Mouse (Mus musculus): Measurements from ENCODE around the gene Zfp984. TPM values are rescaled to one million over a fixed set of nuclear protein-coding genes. Genes with fewer than 3 reads are reported as not detected.
A peak's percentile ranks its signal among the peaks of the same experiment; 100 is the strongest.
"Not testable (repeated sequence)": the region's sequence is repeated elsewhere in the genome, so short reads cannot be mapped to it uniquely, and the experiment has no call there.

The Zfp984 gene
- polyA plus RNA-seq, 1 experiment from 2014 or later, result 9.3 TPM

DNA sequence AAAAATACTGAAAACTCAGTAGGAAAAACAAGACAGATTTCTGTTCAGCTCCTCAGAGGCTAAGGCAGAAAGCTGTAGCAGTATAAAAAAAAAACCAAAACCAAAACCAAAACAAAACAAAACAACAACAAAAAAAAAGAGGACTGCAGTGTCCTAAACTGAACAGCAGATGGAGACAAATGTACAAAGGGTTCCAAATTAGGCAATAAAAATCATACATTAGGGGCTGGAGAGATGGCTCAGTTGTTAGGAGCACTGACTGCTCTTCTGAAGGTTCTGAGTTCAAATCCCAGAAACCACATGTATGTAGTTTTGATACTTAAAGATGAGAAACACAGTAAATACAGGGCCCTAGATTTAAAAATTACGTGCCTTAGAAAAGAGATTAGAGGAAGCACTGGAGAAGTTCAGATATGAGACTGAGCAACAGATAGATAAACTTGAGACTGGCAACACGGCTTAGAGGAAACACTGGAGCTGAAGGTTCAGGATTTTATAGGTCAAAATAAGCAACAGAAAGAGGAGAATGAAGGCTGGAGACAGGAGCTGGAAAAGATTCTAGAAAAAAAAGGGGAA lies 5.1 kb upstream of the Zfp984 start:
- Histone ChIP-seq H3K4me1 (ENCODE audit: control insufficient read depth, insufficient read depth, low read length) (no peaks in the 10 kb centered on the region), H3K36me3 (ENCODE audit: control insufficient read depth, insufficient read depth, low read length) (0 out of 2 replicates have a peak, but pooled peaks cover 3% of the 10 kb centered on the region), H3K4me3 (replicated peaks; ENCODE audit: low read length) (no peak overlapping the region), H3K27me3 (ENCODE audit: control insufficient read depth, insufficient read depth, low read length) (no peaks in the 10 kb centered on the region), H3K9me3 (replicated peaks; ENCODE audit: control insufficient read depth, low read length) (no peaks in the 10 kb centered on the region), H3K27ac (ENCODE audit: low read length) (no peak overlapping the region), H3K4me2 (ENCODE audit: low read depth, low read length) (no peak overlapping the region), H3K9ac (ENCODE audit: low read length) (no peak overlapping the region)
- ATAC-seq (ENCODE audit: insufficient read depth, low FRiP score), result no peak
- WGBS, result 72% methylated on average over 2 of the region's 2 CpGs

DNA sequence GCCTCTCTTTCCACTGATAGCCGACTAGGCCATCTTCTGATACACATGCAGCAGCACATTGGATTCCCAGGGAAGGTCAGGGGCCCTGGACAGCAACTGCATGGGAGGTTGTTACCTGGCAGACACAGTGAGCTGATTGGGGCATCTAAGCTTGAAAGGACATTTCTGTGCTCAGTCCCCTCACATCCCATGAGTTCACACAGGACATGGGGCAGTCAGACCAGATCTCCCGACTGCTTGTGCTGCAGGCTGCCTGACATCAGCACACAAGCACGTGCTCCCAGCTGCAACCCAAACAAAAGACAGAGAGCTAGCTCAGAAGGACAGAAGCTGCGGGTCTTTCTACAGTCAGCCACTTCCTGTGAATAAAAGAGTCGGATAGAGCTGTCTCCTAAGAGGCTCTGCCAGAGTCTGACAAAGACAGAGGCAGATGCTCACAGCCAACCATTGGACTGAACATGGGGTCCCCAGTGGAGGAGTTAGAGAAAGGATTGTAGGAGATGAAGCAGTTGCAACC lies 3.7 kb upstream of the Zfp984 start:
- H3K4me3 ChIP-seq (replicated peaks; ENCODE audit: low read length), result no peak overlapping the region
- no peak overlapping the region for H3K9ac ChIP-seq (ENCODE audit: low read length)
- H3K36me3 ChIP-seq (ENCODE audit: control insufficient read depth, insufficient read depth, low read length), result 0 out of 2 replicates have a peak, but pooled peaks cover 3% of the 10 kb centered on the region
- no peak overlapping the region for H3K27ac ChIP-seq (ENCODE audit: low read length)
- H3K4me1 ChIP-seq (ENCODE audit: control insufficient read depth, insufficient read depth, low read length), result no peaks in the 10 kb centered on the region
- 0 out of 2 replicates have a peak, but pooled peaks have one; percentile 25 for ATAC-seq (ENCODE audit: insufficient read depth, low FRiP score)
- 42% methylated on average over 5 of the region's 5 CpGs for WGBS
- H3K9me3 ChIP-seq (replicated peaks; ENCODE audit: control insufficient read depth, low read length), result no peaks in the 10 kb centered on the region
- no peak overlapping the region for H3K4me2 ChIP-seq (ENCODE audit: low read depth, low read length)
- H3K27me3 ChIP-seq (ENCODE audit: control insufficient read depth, insufficient read depth, low read length), result no peaks in the 10 kb centered on the region

GRCm38 (mm10) chr4:147809966-147810304 lies 347 bp upstream of the Zfp984 start:
- not testable (repeated sequence) for H3K36me3 ChIP-seq (ENCODE audit: control insufficient read depth, insufficient read depth, low read length); ATAC-seq (ENCODE audit: insufficient read depth, low FRiP score); H3K27ac ChIP-seq (ENCODE audit: low read length); H3K9ac ChIP-seq (ENCODE audit: low read length); H3K4me1 ChIP-seq (ENCODE audit: control insufficient read depth, insufficient read depth, low read length); H3K27me3 ChIP-seq (ENCODE audit: control insufficient read depth, insufficient read depth, low read length); H3K9me3 ChIP-seq (replicated peaks; ENCODE audit: control insufficient read depth, low read length)
- Histone ChIP-seq H3K4me3 (replicated peaks; ENCODE audit: low read length) (peak overlapping the region; percentile 56), H3K4me2 (ENCODE audit: low read depth, low read length) (peak overlapping the region; percentile 66)
- WGBS, result 39% methylated on average over 2 of the region's 2 CpGs

DNA sequence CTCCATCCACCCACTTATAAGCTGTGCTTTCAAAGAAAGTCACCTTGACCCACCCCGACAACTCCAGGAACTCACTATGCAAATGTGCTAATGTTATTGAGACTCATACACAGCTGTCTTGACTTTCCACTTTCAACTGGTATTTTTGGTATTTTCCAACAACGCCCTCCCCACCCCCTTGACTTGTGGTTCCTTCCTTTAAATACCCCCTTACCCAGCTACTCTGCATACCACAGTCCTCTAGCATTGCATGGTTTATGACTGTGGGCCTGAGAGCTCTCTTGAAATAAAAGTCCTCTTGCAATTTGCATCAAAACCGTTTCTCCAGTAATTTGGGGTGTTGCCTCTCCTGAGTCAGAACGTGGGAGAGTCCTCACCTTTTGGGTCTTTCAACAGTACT lies 1.1 kb downstream of the Zfp984 start:
- 68% methylated on average over 4 of the region's 4 CpGs for WGBS
- H3K9ac ChIP-seq (ENCODE audit: low read length); H3K9me3 ChIP-seq (replicated peaks; ENCODE audit: control insufficient read depth, low read length); H3K27me3 ChIP-seq (ENCODE audit: control insufficient read depth, insufficient read depth, low read length); H3K4me1 ChIP-seq (ENCODE audit: control insufficient read depth, insufficient read depth, low read length); ATAC-seq (ENCODE audit: insufficient read depth, low FRiP score); H3K27ac ChIP-seq (ENCODE audit: low read length); H3K36me3 ChIP-seq (ENCODE audit: control insufficient read depth, insufficient read depth, low read length): not testable (repeated sequence)
- peak overlapping the region; percentile 66; the same call in 1 of the 2 replicates for H3K4me2 ChIP-seq (ENCODE audit: low read depth, low read length)
- H3K4me3 ChIP-seq (replicated peaks; ENCODE audit: low read length), result peak overlapping the region; percentile 56; the same call in 1 of the 2 replicates

- H3K4me1 ChIP-seq (ENCODE audit: control insufficient read depth, insufficient read depth, low read length); H3K4me2 ChIP-seq (ENCODE audit: low read depth, low read length); H3K4me3 ChIP-seq (replicated peaks; ENCODE audit: low read length); ATAC-seq (ENCODE audit: insufficient read depth, low FRiP score); H3K9ac ChIP-seq (ENCODE audit: low read length); H3K27me3 ChIP-seq (ENCODE audit: control insufficient read depth, insufficient read depth, low read length); H3K27ac ChIP-seq (ENCODE audit: low read length): not testable (repeated sequence)
- Histone ChIP-seq H3K36me3 (ENCODE audit: control insufficient read depth, insufficient read depth, low read length) (peaks cover 13% of the 10 kb centered on the region), H3K9me3 (replicated peaks; ENCODE audit: control insufficient read depth, low read length) (peaks cover 13% of the 10 kb centered on the region)
- WGBS, result 93% methylated on average over 1 of the region's 1 CpGs
Observed at GRCm38 (mm10) chr4:147795308-147795707, 14.3 kb downstream of the Zfp984 start.

- H3K9ac ChIP-seq (ENCODE audit: low read length); H3K27ac ChIP-seq (ENCODE audit: low read length); H3K4me2 ChIP-seq (ENCODE audit: low read depth, low read length); H3K4me1 ChIP-seq (ENCODE audit: control insufficient read depth, insufficient read depth, low read length); H3K27me3 ChIP-seq (ENCODE audit: control insufficient read depth, insufficient read depth, low read length); ATAC-seq (ENCODE audit: insufficient read depth, low FRiP score); H3K4me3 ChIP-seq (replicated peaks; ENCODE audit: low read length): not testable (repeated sequence)
- H3K9me3 ChIP-seq (replicated peaks; ENCODE audit: control insufficient read depth, low read length), result peaks cover 13% of the 10 kb centered on the region
- 96% methylated on average over 1 of the region's 3 CpGs for WGBS
- H3K36me3 ChIP-seq (ENCODE audit: control insufficient read depth, insufficient read depth, low read length), result peaks cover 13% of the 10 kb centered on the region
Observed at GRCm38 (mm10) chr4:147794026-147794665, 15.4 kb downstream of the Zfp984 start.

DNA sequence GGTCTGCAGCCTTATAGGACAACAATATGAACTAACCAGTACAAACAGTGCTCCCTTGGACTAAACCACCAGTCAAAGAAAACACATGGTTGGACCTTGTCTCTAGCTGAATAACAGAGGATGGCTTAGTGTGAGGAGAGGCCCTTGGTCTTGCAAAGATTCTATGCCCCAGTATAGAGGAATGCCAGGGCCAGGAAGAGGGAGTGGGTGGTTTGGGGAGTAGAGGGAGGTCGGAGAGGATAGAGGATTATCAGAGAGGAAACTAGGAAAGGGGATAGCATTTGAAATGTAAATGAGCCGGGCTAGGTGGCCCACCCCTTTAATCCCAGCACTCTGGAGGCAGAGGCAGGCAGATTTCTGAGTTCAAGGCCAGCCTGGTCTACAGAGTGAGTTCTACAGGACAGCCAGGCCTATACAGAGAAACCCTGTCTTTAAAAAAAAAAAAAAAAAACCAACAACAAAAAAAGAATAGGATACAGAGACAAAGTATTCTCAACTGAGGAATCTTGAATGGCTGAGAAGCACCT lies 16.1 kb downstream of the Zfp984 start:
- WGBS, result 67% methylated on average over 2 of the region's 2 CpGs

GRCm38 (mm10) chr4:147791729-147792128 lies 17.9 kb downstream of the Zfp984 start:
- Histone ChIP-seq H3K9me3 (replicated peaks; ENCODE audit: control insufficient read depth, low read length) (peaks cover 15% of the 10 kb centered on the region), H3K36me3 (ENCODE audit: control insufficient read depth, insufficient read depth, low read length) (peaks cover 13% of the 10 kb centered on the region)
- not testable (repeated sequence) for H3K27me3 ChIP-seq (ENCODE audit: control insufficient read depth, insufficient read depth, low read length); H3K27ac ChIP-seq (ENCODE audit: low read length); H3K4me1 ChIP-seq (ENCODE audit: control insufficient read depth, insufficient read depth, low read length); H3K9ac ChIP-seq (ENCODE audit: low read length); ATAC-seq (ENCODE audit: insufficient read depth, low FRiP score); H3K4me2 ChIP-seq (ENCODE audit: low read depth, low read length); H3K4me3 ChIP-seq (replicated peaks; ENCODE audit: low read length)

More for the DNA sequence above, 16.1 kb downstream of the Zfp984 start:
- ATAC-seq (ENCODE audit: insufficient read depth, low FRiP score); H3K9ac ChIP-seq (ENCODE audit: low read length); H3K4me1 ChIP-seq (ENCODE audit: control insufficient read depth, insufficient read depth, low read length); H3K4me2 ChIP-seq (ENCODE audit: low read depth, low read length); H3K27me3 ChIP-seq (ENCODE audit: control insufficient read depth, insufficient read depth, low read length); H3K4me3 ChIP-seq (replicated peaks; ENCODE audit: low read length); H3K27ac ChIP-seq (ENCODE audit: low read length): not testable (repeated sequence)
- Histone ChIP-seq H3K9me3 (replicated peaks; ENCODE audit: control insufficient read depth, low read length) (peaks cover 13% of the 10 kb centered on the region), H3K36me3 (ENCODE audit: control insufficient read depth, insufficient read depth, low read length) (peaks cover 13% of the 10 kb centered on the region)

DNA sequence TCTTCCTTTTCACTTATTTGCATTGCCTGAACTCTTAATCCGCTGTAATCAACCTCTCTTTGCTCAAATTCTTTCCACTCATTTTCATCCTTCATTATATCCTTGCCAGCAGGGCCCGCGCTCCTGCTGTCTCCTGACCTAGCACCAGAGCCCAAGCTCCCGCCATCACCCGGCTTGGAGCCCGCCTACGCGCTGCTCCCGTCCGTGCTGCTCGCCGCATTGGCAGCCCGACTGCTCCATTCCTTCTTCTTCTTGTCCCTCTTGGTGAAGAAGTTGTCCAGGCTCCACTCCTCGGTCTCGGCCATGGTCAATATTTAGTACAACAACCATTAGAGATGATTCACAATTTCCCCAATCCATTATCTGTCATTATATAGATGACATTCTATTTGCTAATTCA lies 63.3 kb downstream of the Zfp984 start:
- H3K36me3 ChIP-seq (ENCODE audit: control insufficient read depth, insufficient read depth, low read length); H3K9me3 ChIP-seq (replicated peaks; ENCODE audit: control insufficient read depth, low read length); H3K27ac ChIP-seq (ENCODE audit: low read length); H3K4me2 ChIP-seq (ENCODE audit: low read depth, low read length); ATAC-seq (ENCODE audit: insufficient read depth, low FRiP score); H3K4me1 ChIP-seq (ENCODE audit: control insufficient read depth, insufficient read depth, low read length); H3K9ac ChIP-seq (ENCODE audit: low read length); H3K27me3 ChIP-seq (ENCODE audit: control insufficient read depth, insufficient read depth, low read length); H3K4me3 ChIP-seq (replicated peaks; ENCODE audit: low read length): not testable (repeated sequence)
- 93% methylated on average over 14 of the region's 15 CpGs for WGBS
